Mouse (Mus musculus): ENCODE data around the gene Ece1. TPM values are rescaled to one million over a fixed set of nuclear protein-coding genes. Genes with fewer than 3 reads are reported as not detected.

Gene Ece1
- total RNA-seq, 1 experiment from 2014 or later = 263 TPM

- no peak for DNase-seq
These were observed 20.6 kb downstream of the Ece1 start for GRCm38 (mm10) chr4:137882663-137883062.

- DNase-seq = no peak
These were observed 21.6 kb downstream of the Ece1 start for GRCm38 (mm10) chr4:137883513-137884150.

GRCm38 (mm10) chr4:137887337-137887992, 25.4 kb downstream of the Ece1 start:
- no peak for DNase-seq

- no peak for DNase-seq
These were observed 26.0 kb downstream of the Ece1 start for GRCm38 (mm10) chr4:137887993-137888388.

GRCm38 (mm10) chr4:137890596-137890995, 28.6 kb downstream of the Ece1 start:
- peak; percentile 84 for DNase-seq

GRCm38 (mm10) chr4:137891553-137892145, 29.6 kb downstream of the Ece1 start:
- DNase-seq = no peak

GRCm38 (mm10) chr4:137892713-137893242, 30.7 kb downstream of the Ece1 start:
- DNase-seq = no peak

- no peak for DNase-seq
These were observed 34.7 kb downstream of the Ece1 start for GRCm38 (mm10) chr4:137896612-137897297.

GRCm38 (mm10) chr4:137897298-137897612, 35.2 kb downstream of the Ece1 start:
- peak; percentile 89 for DNase-seq

- DNase-seq = no peak
These were observed 36.5 kb downstream of the Ece1 start for GRCm38 (mm10) chr4:137898490-137898889.

- no peak for DNase-seq
These were observed 40.2 kb downstream of the Ece1 start for GRCm38 (mm10) chr4:137902268-137902667.

- DNase-seq = no peak
These were observed 40.8 kb downstream of the Ece1 start for GRCm38 (mm10) chr4:137902873-137903272.

GRCm38 (mm10) chr4:137904956-137905551, 43.0 kb downstream of the Ece1 start:
- no peak for DNase-seq

- peak; percentile 55 for DNase-seq
These were observed 45.9 kb downstream of the Ece1 start for GRCm38 (mm10) chr4:137907979-137908378.

- DNase-seq = no peak
These were observed 46.5 kb downstream of the Ece1 start for GRCm38 (mm10) chr4:137908489-137908888.

GRCm38 (mm10) chr4:137908915-137909314, 46.9 kb downstream of the Ece1 start:
- DNase-seq = no peak

- no peak for DNase-seq
These were observed 47.4 kb downstream of the Ece1 start for GRCm38 (mm10) chr4:137909471-137909870.

GRCm38 (mm10) chr4:137910382-137911009, 48.5 kb downstream of the Ece1 start:
- peak; percentile 74 for DNase-seq

- DNase-seq = no peak
These were observed 49.6 kb downstream of the Ece1 start for GRCm38 (mm10) chr4:137911657-137912056.

GRCm38 (mm10) chr4:137912768-137913305, 50.8 kb downstream of the Ece1 start:
- no peak for DNase-seq

GRCm38 (mm10) chr4:137913321-137914057, 51.5 kb downstream of the Ece1 start:
- peak; percentile 92 for DNase-seq
